Mouse (Mus musculus) stomach, embryonic 15.5 days (tissue): ENCODE measurements around the gene Nepro. TPM values are rescaled to one million over a fixed set of nuclear protein-coding genes. Genes with fewer than 3 reads are reported as not detected.

Source experiments
- ATAC-seq: fragments of 200-750 bp; cut with Nextera tagmentation; 2 replicates; pipeline ENCODE4 v1.8.0; 2017; ENCODE audit warnings: low read depth, moderate number of reproducible peaks, moderate TSS enrichment; ENCODE audit not compliant: insufficient read depth, low FRiP score
- H3K27ac ChIP-seq: fragments of 300-500 bp; sonication (generic); 2 replicates; pipeline ENCODE4 v1.5.1; 2015; ENCODE audit warnings: mild to moderate bottlenecking, inconsistent platforms
- H3K27me3 ChIP-seq: fragments of 300-500 bp; sonication (generic); replicated peaks from 2 replicates; pipeline ENCODE4 v1.6.1; 2015; ENCODE audit warnings: inconsistent platforms
- H3K36me3 ChIP-seq: fragments of 300-500 bp; sonication (generic); 2 replicates; pipeline ENCODE4 v1.6.1; 2015; ENCODE audit warnings: inconsistent platforms
- H3K4me1 ChIP-seq: fragments of 300-500 bp; sonication (generic); 2 replicates; pipeline ENCODE4 v1.6.1; 2015; ENCODE audit warnings: inconsistent platforms
- H3K4me2 ChIP-seq: fragments of 300-500 bp; sonication (generic); 2 replicates; pipeline ENCODE4 v1.6.1; 2015; ENCODE audit warnings: mild to moderate bottlenecking, inconsistent platforms
- H3K4me3 ChIP-seq: fragments of 300-500 bp; sonication (generic); replicated peaks from 2 replicates; pipeline ENCODE4 v1.5.1; 2015; ENCODE audit warnings: inconsistent platforms
- H3K9ac ChIP-seq: fragments of 300-500 bp; sonication (generic); 2 replicates; pipeline ENCODE4 v1.6.1; 2015; ENCODE audit warnings: inconsistent platforms
- H3K9me3 ChIP-seq: fragments of 300-500 bp; sonication (generic); 2 replicates; pipeline ENCODE4 v1.6.1; 2016; ENCODE audit warnings: inconsistent platforms
- WGBS: fragments of 180-500 bp; shearing (Covaris S2); methylation state at CpG from one replicate; pipeline ENCODE4 v1.1.7; 2015; 5-methylcytosine and 5-hydroxymethylcytosine counted together
- polyA plus RNA-seq: library from polyadenylated mRNA; unstranded; fragments of >200 nt; fragmentation: Nextera tagmentation; extraction: Ambion mirVana; gene quantifications from 2 replicates; pipeline ENCODE4 v1.2.1, GENCODE M21; 2015

Nepro gene
- polyA plus RNA-seq, 1 experiment from 2014 or later: 7.7 TPM

DNA sequence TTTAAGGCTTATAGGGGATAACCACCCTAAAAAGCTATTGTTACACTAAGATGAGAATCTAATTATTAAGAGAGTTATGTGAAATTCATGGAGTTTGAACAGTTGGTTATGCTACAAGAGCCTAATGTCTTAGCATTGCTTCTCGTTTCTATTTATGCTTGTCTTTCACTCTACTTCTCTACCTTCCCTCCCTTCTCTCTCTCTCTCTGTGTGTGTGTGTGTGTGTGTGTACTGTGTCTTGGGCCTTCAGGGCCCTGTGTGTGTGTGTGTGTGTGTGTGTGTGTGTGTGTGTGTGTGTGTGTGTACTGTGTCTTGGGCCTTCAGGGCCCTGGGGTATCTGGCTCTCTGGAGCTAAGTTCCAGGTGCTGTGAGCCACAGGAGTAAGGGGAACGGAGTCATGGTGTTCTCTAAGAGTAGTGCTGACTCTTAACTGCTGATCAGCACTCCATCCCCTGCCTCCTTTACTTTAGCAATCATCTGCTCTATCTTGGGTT lies 6.9 kb upstream of the Nepro start:
- no peak overlapping the region for H3K27ac ChIP-seq
- 69% methylated on average over 2 of the region's 2 CpGs for WGBS
- H3K9ac ChIP-seq: no peak overlapping the region
- H3K4me1 ChIP-seq: no peaks in the 10 kb centered on the region
- no peak overlapping the region for H3K4me2 ChIP-seq
- H3K4me3 ChIP-seq: no peak overlapping the region
- no peaks in the 10 kb centered on the region for H3K9me3 ChIP-seq
- no peak for ATAC-seq
- H3K27me3 ChIP-seq: no peaks in the 10 kb centered on the region
- no peaks in the 10 kb centered on the region for H3K36me3 ChIP-seq

GRCm38 (mm10) chr16:44717838-44718237 lies 6.3 kb upstream of the Nepro start:
- 71% methylated on average over 2 of the region's 2 CpGs for WGBS
- H3K27ac ChIP-seq: no peak overlapping the region
- no peak overlapping the region for H3K4me3 ChIP-seq
- no peaks in the 10 kb centered on the region for H3K36me3 ChIP-seq
- no peaks in the 10 kb centered on the region for H3K9me3 ChIP-seq
- H3K9ac ChIP-seq: no peak overlapping the region
- no peak overlapping the region for H3K4me2 ChIP-seq
- H3K27me3 ChIP-seq: no peaks in the 10 kb centered on the region
- ATAC-seq: no peak
- H3K4me1 ChIP-seq: no peaks in the 10 kb centered on the region

GRCm38 (mm10) chr16:44719349-44719748 lies 4.8 kb upstream of the Nepro start:
- no peak for ATAC-seq
- WGBS: 66% methylated on average over 7 of the region's 7 CpGs
- H3K27me3 ChIP-seq: no peaks in the 10 kb centered on the region
- H3K9ac ChIP-seq: no peak overlapping the region
- H3K4me3 ChIP-seq: no peak overlapping the region
- no peaks in the 10 kb centered on the region for H3K36me3 ChIP-seq
- no peak overlapping the region for H3K27ac ChIP-seq
- no peak overlapping the region for H3K4me2 ChIP-seq
- no peaks in the 10 kb centered on the region for H3K4me1 ChIP-seq
- H3K9me3 ChIP-seq: no peaks in the 10 kb centered on the region

DNA sequence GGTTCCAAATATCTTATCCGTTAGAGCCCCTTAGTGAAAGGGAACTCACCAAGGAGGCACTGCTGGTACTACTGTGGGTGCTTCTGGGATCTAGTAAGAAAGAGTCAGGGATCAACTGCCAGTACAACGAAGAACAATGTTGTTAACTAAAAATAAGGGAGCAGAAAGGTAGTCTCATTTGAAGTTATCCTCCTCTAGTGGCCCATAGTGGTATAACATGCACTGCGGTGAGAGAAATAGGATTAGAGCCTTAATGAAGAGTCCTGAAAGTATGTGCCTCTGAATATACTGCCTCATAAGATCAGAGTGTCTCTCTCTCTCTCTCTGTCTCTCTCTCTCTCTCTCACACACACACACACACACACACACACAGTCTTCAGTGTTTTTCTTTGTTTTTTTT lies 3.6 kb upstream of the Nepro start:
- Histone ChIP-seq H3K4me3 (no peak overlapping the region), H3K9ac (no peak overlapping the region), H3K4me2 (no peak overlapping the region), H3K36me3 (no peaks in the 10 kb centered on the region), H3K27ac (no peak overlapping the region), H3K27me3 (no peaks in the 10 kb centered on the region), H3K9me3 (no peaks in the 10 kb centered on the region), H3K4me1 (no peaks in the 10 kb centered on the region)
- ATAC-seq: no peak
- WGBS: 80% methylated on average over 3 of the region's 3 CpGs

GRCm38 (mm10) chr16:44722666-44723065 lies 1.4 kb upstream of the Nepro start:
- no peaks in the 10 kb centered on the region for H3K27me3 ChIP-seq
- WGBS: 72% methylated on average over 2 of the region's 2 CpGs
- H3K4me1 ChIP-seq: 0 out of 2 replicates have a peak, but pooled peaks cover 5% of the 10 kb centered on the region
- no peaks in the 10 kb centered on the region for H3K36me3 ChIP-seq
- ATAC-seq: no peak
- no peak overlapping the region for H3K9ac ChIP-seq
- no peak overlapping the region for H3K4me3 ChIP-seq
- H3K9me3 ChIP-seq: no peaks in the 10 kb centered on the region
- 0 out of 2 replicates have a peak overlapping the region, but pooled peaks have one; percentile 46 for H3K27ac ChIP-seq
- H3K4me2 ChIP-seq: no peak overlapping the region

GRCm38 (mm10) chr16:44724847-44725246 lies 746 bp downstream of the Nepro start:
- H3K9me3 ChIP-seq: no peaks in the 10 kb centered on the region
- peak overlapping the region; percentile 94 for H3K9ac ChIP-seq
- H3K27ac ChIP-seq: peak overlapping the region; percentile 96
- H3K36me3 ChIP-seq: peaks cover 5% of the 10 kb centered on the region; the same call in 1 of the 2 replicates
- ATAC-seq: 0 out of 2 replicates have a peak, but pooled peaks have one; percentile 8
- peak overlapping the region; percentile 96 for H3K4me3 ChIP-seq
- 0 out of 2 replicates have a peak, but pooled peaks cover 5% of the 10 kb centered on the region for H3K4me1 ChIP-seq
- 2% methylated on average over 14 of the region's 14 CpGs for WGBS
- H3K27me3 ChIP-seq: no peaks in the 10 kb centered on the region
- H3K4me2 ChIP-seq: peak overlapping the region; percentile 74

- H3K4me2 ChIP-seq: peak overlapping the region; percentile 74
- H3K36me3 ChIP-seq: peaks cover 5% of the 10 kb centered on the region; the same call in 1 of the 2 replicates
- peak overlapping the region; percentile 94; the same call in 1 of the 2 replicates for H3K9ac ChIP-seq
- no peaks in the 10 kb centered on the region for H3K9me3 ChIP-seq
- ATAC-seq: no peak
- H3K4me1 ChIP-seq: 0 out of 2 replicates have a peak, but pooled peaks cover 5% of the 10 kb centered on the region
- no peaks in the 10 kb centered on the region for H3K27me3 ChIP-seq
- peak overlapping the region; percentile 96 for H3K4me3 ChIP-seq
- WGBS: 37% methylated on average over 14 of the region's 14 CpGs
- H3K27ac ChIP-seq: peak overlapping the region; percentile 96
These were observed 1.5 kb downstream of the Nepro start for GRCm38 (mm10) chr16:44725286-44726223.

GRCm38 (mm10) chr16:44727525-44727924 lies 3.4 kb downstream of the Nepro start:
- Histone ChIP-seq H3K27me3 (no peaks in the 10 kb centered on the region), H3K4me2 (no peak overlapping the region), H3K36me3 (peaks cover 9% of the 10 kb centered on the region), H3K27ac (no peak overlapping the region), H3K9me3 (no peaks in the 10 kb centered on the region), H3K4me3 (no peak overlapping the region), H3K4me1 (0 out of 2 replicates have a peak, but pooled peaks cover 5% of the 10 kb centered on the region), H3K9ac (no peak overlapping the region)
- ATAC-seq: no peak
- 89% methylated on average over 3 of the region's 3 CpGs for WGBS

GRCm38 (mm10) chr16:44734059-44734458 lies 10.0 kb downstream of the Nepro start:
- Histone ChIP-seq H3K27me3 (no peaks in the 10 kb centered on the region), H3K4me1 (no peaks in the 10 kb centered on the region), H3K9ac (no peak overlapping the region), H3K4me2 (no peak overlapping the region), H3K9me3 (no peaks in the 10 kb centered on the region), H3K4me3 (no peak overlapping the region), H3K27ac (no peak overlapping the region), H3K36me3 (peaks cover 45% of the 10 kb centered on the region)
- ATAC-seq: peak; percentile 53; the same call in 1 of the 2 replicates
- WGBS: 69% methylated on average over 3 of the region's 3 CpGs

GRCm38 (mm10) chr16:44735676-44736075 lies 11.6 kb downstream of the Nepro start:
- peaks cover 41% of the 10 kb centered on the region for H3K36me3 ChIP-seq
- no peaks in the 10 kb centered on the region for H3K27me3 ChIP-seq
- H3K9ac ChIP-seq: no peak overlapping the region
- no peaks in the 10 kb centered on the region for H3K4me1 ChIP-seq
- no peak overlapping the region for H3K27ac ChIP-seq
- H3K4me2 ChIP-seq: no peak overlapping the region
- no peak overlapping the region for H3K4me3 ChIP-seq
- ATAC-seq: no peak
- 90% methylated on average over 5 of the region's 5 CpGs for WGBS
- no peaks in the 10 kb centered on the region for H3K9me3 ChIP-seq

DNA sequence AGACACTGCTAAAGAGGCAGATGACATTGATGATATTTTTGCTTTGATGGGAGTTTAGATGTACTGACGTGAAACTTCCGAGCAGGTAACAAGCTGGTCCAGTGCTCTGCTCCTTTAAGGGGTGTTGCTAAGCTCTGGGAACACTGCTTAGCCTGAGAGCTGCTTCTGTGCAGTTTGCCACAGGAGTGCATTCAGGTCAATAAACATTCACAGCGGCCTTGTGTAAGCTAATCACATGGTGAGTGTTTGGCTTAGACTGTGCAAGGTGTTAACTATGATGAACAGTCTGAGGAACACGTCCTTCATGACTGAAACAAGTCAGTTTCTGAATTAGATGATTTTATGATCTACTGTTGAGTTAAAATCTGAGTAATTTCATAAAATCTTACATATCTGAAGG lies 12.0 kb downstream of the Nepro start:
- WGBS: 75% methylated on average over 4 of the region's 4 CpGs
- Histone ChIP-seq H3K36me3 (peaks cover 41% of the 10 kb centered on the region), H3K4me3 (no peak overlapping the region), H3K4me2 (no peak overlapping the region), H3K9ac (no peak overlapping the region), H3K27me3 (no peaks in the 10 kb centered on the region), H3K27ac (no peak overlapping the region), H3K4me1 (no peaks in the 10 kb centered on the region), H3K9me3 (no peaks in the 10 kb centered on the region)
- ATAC-seq: no peak

- Histone ChIP-seq H3K4me3 (no peak overlapping the region), H3K4me1 (0 out of 2 replicates have a peak, but pooled peaks cover 8% of the 10 kb centered on the region), H3K9ac (no peak overlapping the region), H3K4me2 (no peak overlapping the region), H3K9me3 (no peaks in the 10 kb centered on the region), H3K27ac (no peak overlapping the region), H3K27me3 (no peaks in the 10 kb centered on the region), H3K36me3 (0 out of 2 replicates have a peak, but pooled peaks cover 3% of the 10 kb centered on the region)
- WGBS: 95% methylated on average over 1 of the region's 1 CpGs
- no peak for ATAC-seq
These were observed 18.7 kb downstream of the Nepro start for GRCm38 (mm10) chr16:44742753-44743152.
